Mouse (Mus musculus) cerebellum, adult 9-11 months (tissue): ENCODE data around the gene Lnx2.

ENCODE experiments used
- DNase-seq: peaks from one replicate; pipeline ENCODE4 v3.0.0; 2022

Gene Lnx2

GRCm38 (mm10) chr5:147076799-147077165 is 396 bp upstream of the Lnx2 start, which contains the start of gene Polr1d:
TSS of gene Polr1d (plus strand) at chr5:147077050.
- DNase-seq, result no peak

GRCm38 (mm10) chr5:147075103-147076025 is 1.0 kb downstream of the Lnx2 start:
- DNase-seq, result peak; percentile 63

- DNase-seq, result no peak
Measured at GRCm38 (mm10) chr5:147073805-147074204, 2.6 kb downstream of the Lnx2 start.

DNA sequence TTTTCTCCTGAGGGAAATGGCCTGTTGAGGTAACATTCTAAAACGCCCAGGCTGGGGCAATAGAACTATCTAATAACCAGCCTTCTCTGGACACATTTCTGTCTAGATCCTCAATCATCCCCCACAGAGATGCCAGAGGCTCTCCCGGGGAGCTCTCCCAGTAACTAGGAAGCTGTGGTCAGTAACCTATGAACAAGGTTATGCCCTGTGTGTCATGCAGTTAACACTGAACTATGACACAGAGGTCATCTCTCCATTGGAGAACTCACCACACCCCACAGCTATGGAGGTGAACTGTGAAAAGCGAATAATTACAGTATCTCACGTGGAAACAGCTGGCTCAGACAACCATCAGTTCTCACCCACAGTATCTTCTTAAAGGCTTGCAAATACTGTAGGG is 4.5 kb downstream of the Lnx2 start:
- no peak for DNase-seq

- DNase-seq, result peak; percentile 53
Measured at GRCm38 (mm10) chr5:147070791-147071516, 5.4 kb downstream of the Lnx2 start.

GRCm38 (mm10) chr5:147068876-147069275 is 7.5 kb downstream of the Lnx2 start:
- DNase-seq, result peak; percentile 87

GRCm38 (mm10) chr5:147066965-147067364 is 9.4 kb downstream of the Lnx2 start:
- no peak for DNase-seq

DNA sequence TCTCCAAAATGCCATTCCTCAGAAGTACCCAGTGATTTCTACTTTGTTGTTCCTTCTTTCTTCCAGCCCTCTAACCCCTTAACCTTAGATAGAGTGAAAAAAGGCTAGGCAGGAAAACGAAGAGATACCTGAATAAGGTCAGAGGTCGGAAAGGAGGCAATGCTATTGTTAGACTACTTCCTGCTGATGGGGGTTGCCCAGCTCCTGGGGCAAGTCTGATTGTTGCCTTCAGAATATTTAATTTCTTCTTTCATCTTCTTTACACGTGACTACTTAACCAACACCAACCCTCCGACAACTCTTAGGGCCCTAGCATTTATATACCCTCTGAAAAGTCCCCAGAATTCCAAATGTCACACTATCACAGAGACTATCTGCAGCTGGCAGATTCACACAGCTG is 10.3 kb downstream of the Lnx2 start:
- DNase-seq, result no peak

DNA sequence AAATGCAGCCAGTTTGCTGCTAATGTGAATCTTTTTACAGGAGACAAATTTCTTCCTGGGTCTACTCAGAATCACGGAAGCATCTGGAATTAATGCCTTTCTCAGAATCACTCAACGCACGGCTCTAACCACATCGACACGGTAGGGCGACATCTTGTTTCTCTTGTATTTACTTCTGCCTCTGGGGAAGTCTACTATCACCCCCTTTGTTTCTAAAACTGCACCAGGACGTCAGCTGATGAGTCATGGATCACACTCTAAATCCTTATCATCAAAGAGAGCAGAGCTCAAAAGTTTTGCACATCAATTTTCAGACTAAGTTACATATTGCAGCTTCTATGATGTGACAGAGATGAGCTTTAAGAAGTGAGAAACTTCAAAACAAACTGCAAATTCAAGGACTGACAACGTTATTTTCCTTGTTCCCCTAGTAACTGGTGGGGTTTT is 13.1 kb downstream of the Lnx2 start:
- DNase-seq, result no peak

GRCm38 (mm10) chr5:147060024-147060423 is 16.4 kb downstream of the Lnx2 start:
- DNase-seq, result no peak

DNA sequence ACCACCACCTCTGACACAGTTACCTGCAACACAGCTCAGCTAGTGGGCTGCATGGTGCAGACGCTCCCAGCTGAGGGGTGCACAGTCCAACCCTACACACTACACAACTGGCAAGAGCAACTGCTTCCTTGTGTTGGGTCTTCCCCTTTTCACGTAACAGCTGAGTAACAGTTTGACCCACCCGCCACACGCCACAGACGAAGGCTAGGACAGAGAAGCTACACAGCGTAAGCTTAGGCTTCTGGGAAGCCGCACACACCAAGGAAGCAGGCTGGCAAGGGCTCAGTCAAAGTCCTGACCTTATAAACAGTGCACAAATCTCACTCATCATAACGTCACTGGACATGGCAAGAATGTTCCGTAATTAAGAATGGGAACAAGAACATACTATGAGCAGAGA is 17.1 kb downstream of the Lnx2 start:
- DNase-seq, result peak; percentile 63

- peak; percentile 90 for DNase-seq
Measured at GRCm38 (mm10) chr5:147058661-147059060, 17.7 kb downstream of the Lnx2 start.

- DNase-seq, result no peak
Measured at GRCm38 (mm10) chr5:147057626-147058414, 18.6 kb downstream of the Lnx2 start.

- no peak for DNase-seq
Measured at GRCm38 (mm10) chr5:147056712-147057290, 19.6 kb downstream of the Lnx2 start.

GRCm38 (mm10) chr5:147055572-147056245 is 20.7 kb downstream of the Lnx2 start:
- no peak for DNase-seq

GRCm38 (mm10) chr5:147054747-147055270 is 21.6 kb downstream of the Lnx2 start:
- DNase-seq, result no peak

- no peak for DNase-seq
Measured at GRCm38 (mm10) chr5:147054328-147054727, 22.1 kb downstream of the Lnx2 start.

DNA sequence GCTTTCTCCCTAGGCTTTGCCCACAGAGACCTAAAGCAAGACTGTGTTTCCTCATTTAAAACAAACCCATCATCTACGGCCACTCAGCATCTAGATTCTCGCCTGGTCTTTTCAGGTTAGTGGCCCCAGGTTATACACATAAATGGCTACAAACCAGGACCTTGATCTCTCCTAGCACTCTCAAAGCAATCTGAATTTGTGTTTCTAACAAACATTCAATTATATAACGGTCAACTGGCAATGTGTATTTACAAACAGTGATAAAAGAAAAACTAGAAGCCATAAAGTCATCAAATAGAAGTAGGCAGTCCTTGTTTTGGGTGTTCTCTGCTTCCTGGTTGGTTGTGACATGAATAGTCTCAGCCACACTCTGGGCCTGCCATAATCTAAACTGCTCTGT is 22.9 kb downstream of the Lnx2 start:
- no peak for DNase-seq

- DNase-seq, result no peak
Measured at GRCm38 (mm10) chr5:147053071-147053470, 23.3 kb downstream of the Lnx2 start.

- DNase-seq, result no peak
Measured at GRCm38 (mm10) chr5:147052309-147052558, 24.2 kb downstream of the Lnx2 start.

DNA sequence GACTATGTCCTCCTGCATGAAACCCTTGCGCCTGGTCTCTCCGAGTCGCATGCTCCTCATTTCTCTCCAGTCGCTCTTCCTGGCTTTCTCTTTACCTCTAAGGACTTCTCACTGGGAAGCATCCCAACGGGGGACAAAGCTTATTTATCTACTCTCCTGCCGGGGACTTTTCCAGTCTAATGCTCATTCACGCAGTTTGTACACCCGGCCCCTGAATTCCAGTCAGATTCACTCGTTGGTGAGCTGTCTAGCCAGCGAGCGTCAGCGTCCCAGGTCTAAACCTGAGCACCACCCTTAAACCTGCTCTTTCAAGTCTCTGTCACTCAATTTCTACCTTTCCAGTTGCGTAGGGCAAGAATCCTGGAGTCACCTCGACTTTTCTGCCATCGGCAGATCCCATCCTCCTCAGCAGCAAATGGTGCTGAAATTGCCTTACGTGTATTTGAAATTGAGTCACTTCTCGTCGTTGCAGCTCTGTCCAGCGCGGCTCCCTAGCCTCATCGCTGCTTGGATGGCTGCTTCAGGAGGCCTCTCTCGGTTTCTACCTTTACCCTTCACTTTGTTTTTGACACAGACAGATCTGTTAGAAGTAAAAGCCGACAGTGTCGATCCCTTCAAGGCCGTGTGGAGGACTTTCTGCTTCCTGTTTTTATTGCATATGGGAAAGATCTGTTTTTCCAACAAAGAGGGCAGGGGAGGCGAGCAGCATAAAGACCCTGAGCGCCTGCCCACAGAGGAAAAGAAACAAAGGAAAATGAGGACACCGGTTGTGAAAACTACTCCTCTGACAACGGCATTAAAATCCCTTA is 24.7 kb downstream of the Lnx2 start:
- DNase-seq, result no peak
